Mouse (Mus musculus) 3134 (cell line): ENCODE results near the gene Dll3.
"Not testable (repeated sequence)": the region's sequence is repeated elsewhere in the genome, so short reads cannot be mapped to it uniquely, and the experiment has no call there.

ENCODE experiments used
- DNase-seq: peaks from one replicate; pipeline ENCODE4 v3.0.0-alpha.2; 2011; ENCODE audit warnings: low spot score; ENCODE audit not compliant: insufficient read length; ENCODE audit errors: extremely low read depth

Dll3 gene

DNA sequence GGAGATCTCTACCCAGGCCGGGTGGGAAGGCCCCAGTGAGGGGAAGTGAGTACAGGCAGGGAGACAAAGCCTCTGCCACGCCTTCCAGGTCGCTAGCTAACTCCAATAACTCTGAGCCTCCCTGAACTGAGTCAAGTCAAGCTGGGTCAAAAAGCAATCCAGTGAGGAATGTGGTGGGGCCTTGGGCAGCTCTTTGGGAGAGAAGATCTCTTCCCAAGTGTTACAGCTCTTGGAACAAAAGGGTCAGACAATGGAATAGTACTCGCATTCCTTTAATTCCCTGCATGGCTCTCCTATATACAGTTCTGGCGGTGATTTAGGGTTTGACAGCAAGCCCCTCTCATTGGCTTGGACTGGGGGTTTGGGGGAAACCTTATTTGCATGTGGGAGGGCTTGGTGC is 39.2 kb downstream of the Dll3 start:
- DNase-seq = no peak

DNA sequence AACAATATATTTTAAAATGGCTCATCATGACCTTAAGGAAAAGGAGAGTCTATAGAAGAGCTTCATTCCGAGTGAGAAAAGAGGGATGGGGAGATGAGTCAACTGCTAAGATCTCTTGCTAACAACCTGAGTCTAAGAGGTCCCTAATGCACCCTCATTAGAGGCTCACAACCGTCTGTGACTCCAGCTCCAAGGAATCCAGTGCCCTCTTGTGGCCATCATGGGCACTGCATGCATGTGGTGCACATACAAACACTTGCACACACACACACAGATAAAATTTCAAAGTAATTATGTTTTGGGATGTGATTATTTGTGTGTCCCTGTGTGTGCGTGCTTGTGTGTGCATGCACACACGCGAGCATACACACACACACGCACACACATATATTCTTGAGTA is 46.6 kb downstream of the Dll3 start:
- no peak for DNase-seq

DNA sequence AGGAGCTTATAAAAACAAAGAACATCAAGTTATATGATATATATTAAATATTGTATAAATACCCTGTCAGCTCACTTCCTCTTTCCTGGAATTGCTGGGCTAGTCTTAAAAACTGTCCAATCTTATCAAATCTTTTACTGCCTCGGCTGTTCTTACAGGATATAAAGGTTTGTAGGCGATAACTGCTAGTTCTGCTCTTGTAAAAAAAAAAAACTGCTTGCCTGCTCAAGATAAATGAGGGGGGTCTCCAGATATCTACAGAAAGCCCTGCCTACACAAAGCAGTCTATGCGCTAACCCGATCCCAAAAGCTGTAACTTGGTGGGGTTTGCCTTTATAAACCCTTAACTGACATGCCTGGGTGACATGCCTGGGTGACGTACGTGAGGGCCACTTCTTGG is 47.4 kb downstream of the Dll3 start:
- no peak for DNase-seq

- DNase-seq = no peak
These were observed 50.1 kb downstream of the Dll3 start for GRCm38 (mm10) chr7:28251976-28252375.

GRCm38 (mm10) chr7:28248957-28249356 is 53.1 kb downstream of the Dll3 start:
- DNase-seq = no peak

DNA sequence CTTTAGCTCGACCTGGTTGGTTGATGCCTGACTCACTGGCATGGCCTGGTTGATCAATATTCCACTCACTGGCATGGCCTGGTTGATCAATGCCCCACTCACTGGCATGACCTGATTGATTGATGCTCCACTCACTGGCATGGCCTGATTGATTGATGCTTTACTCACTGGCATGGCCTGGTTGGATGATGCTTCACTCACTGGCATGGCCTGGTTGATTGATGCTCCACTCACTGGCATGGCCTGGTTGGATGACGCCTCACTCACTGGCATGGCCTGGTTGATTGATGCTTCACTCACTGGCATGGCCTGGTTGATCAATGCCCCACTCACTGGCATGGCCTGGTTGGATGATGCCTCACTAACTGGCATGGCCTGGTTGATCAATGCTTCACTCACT is 58.1 kb downstream of the Dll3 start:
- DNase-seq = not testable (repeated sequence)
